Mouse (Mus musculus): ENCODE data around the gene Nme7. TPM values are rescaled to one million over a fixed set of nuclear protein-coding genes. Genes with fewer than 3 reads are reported as not detected.

Gene Nme7
- polyA plus RNA-seq, 2 experiments from 2014 or later, result 12.4 to 19.6 TPM

DNA sequence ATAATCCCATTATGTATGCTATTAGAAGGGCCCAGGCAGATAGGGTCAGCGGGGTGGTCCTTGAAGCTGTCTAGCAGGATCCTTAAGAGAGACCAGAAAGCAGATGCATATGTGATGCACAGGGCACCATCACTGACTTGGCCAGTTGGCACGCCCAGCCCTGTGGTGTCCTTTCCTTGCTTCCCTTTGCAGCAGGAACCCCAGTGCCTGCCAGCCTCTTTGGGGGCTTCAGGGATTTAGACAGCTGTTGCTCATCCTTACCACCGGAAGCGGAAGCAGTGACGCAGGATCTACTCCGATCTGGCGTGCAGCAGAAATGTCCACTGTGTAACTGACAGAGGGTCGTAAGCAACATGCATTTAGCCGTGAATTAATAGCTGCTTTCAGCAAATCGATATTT, 163.5 kb downstream of the Nme7 start:
- no peak for ATAC-seq

DNA sequence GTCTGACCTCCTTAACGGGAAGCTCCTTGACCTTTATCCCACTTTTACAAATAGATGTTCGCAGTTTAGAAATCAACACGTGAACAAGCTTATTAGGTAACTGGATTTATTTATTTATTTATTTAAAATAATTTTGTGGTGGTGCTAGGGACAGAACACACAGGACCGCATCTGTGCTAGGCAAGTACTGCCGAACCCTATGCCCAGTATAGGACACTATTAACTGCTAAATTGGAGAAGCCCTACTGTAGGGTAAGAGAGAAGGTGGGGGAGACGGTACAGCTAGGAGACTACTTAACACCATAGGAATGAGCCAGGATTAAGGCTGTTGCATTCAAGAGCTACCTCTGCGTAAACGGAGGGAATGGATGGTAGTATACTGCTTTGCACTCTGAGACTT, 164.4 kb downstream of the Nme7 start:
- no peak for ATAC-seq

DNA sequence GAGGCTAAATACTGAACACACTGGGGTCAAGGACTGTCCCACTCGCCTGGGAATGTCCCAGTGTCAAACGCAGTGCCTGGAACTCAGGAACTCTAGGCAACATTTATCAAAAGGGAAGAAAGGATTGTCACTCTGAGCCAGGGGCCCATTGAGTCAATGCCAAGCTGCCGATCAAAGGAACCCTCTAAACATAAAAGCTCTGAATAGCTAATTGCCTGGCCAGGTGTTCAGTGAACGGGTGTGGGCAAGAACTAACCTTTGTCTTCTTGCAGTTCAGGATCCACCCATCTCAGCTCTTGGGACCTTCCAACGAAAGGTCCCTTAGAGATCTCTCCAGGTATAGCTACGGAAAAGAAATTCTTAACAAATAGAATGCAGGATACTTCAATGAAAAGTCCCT, 167.1 kb downstream of the Nme7 start:
- no peak for ATAC-seq

DNA sequence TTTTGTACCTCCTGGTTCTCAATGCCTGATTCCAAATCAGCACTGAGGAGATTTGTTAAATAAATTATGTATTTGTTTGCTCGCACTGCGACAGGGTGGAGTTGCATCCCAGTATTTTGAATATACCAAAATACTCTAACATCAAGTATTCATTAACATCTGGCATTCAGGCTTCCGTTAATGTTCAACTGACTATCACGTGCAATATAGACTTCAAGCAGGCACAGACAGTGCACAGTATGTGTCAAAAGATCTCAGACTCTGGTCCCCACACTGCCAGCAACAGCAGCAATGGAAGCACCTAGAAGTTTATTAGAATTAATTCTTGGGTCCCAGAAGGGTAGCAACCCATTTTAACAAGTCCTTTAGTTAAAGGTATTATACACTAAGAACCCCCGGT, 167.7 kb downstream of the Nme7 start:
- no peak for ATAC-seq

DNA sequence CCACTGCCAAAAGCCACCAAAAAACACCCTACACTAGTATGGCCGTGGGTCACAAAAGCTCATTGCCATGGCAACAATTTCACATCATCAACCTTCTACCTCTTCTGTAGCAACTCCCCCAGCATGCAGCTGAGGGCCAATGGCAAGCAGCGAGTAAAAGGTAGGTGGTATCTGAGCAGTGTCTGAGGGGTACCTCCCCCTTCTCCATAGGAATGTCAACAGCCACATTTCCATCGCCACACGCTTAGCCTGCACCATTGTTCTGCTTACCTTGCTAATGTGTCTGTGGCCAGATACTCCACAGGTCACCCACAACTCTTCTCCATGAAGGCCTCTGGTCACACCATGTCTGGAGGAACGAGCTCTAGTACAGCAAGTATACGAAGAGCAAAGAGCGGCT, 169.5 kb downstream of the Nme7 start:
- ATAC-seq, result no peak

DNA sequence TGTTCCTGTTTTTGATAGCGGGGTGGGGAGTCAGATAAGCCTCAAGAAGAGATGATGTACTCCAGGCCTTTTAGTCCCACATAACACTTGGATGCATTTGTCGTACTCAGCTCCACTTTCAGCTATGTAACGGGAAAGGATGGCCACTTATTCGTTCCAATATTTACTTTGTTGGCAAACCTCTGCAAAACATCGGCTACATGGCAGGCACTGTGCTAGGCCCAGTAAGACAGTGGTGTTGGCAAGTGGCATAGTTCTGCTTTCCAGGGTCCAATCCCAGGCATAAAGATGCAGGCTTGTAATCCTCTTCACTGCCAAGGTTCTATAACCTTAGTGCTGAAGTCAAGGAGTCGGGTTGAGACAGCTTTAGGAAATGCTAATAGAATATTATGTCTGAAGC, 170.4 kb downstream of the Nme7 start:
- ATAC-seq, result no peak

DNA sequence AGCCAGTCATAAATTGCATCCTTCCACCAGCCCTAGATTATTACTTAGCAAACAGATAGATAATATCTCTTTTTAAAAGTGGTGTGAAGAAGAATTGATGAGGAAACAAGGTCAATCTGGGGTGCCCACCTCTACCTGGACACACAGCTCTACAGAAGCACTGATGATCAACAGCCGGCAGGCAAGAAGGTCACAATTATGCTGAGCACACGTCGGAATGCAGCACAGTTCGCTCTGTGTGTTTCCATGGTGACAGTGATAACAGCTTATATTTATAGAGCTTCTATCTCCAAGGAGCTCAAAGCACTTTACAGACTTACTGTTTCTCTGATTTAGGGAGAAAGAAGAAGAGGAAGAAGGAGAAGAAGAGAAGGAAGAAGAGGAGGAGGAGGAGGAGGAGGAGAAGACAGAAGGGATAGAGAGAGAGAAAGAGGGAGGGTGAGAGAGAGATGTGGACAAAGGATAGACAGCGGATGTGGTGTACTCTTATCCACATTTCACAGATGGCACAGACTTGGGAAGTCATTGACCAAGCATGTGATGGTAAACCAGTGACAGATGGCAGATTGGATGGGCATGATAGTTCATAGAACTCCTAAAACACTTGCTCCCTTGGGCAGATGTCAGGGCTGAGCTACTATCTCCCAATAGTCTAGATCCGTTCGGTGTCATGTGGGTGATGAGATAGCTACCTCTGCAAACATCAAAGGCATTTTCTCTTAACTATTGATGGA, 171.0 kb downstream of the Nme7 start:
- no peak for ATAC-seq

DNA sequence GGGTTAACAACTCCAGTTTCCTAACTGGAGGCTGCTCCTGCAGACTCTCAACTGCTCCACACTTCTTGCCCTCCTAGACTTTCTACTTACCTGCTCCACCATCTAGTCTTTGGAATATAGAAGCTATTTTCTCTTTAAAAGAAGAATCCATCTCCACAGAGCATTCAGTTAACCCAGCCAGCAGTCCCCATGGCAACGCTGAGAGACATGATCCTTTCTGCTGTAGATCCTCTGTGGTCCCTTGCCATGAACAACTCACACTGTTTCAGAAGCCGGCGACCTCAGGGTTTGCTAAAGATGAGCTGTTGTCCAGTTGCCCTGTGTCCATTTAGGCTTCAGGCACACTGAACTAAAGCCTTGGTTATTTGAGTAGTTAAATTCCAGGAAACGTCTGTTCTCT, 172.0 kb downstream of the Nme7 start:
- no peak for ATAC-seq

DNA sequence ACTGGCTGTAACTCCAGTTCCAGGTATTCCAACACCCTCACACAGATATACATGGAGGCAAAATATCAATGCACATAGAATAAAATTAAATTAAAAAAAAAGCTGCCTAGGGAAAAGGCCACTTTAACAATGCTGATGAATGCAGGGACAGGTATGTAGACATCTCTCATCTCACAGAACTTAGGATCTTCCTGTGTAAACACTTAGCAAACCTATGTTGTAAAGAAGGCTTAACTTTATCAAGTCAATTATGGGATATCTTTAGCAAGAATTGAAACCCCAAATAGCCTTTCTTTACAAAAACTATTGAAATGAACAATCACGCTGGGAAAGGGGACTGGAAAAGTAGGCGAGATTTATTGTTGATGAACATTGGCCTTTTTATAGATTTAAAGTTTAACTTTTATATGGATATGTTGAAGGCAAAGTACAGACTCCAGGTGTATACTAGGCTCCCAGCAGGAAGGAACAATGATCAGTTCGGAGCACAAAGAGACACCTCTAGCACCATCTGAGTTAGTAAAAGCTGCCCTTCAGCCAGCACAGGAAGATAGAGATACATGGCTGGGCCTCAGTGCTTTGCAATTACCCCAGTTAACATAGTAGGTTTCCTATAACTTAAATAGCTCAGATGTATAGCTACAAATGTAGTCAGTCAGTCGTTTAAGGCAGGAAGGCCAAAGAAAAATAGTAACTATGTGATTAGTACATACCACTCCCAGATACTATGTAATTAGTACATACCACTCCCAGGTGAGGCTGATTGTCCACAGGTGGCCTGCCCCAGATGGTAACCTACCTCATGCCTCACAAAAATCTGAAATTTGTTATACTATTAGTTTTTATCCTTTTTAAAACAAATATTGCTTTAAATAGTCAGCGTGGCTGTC, 177.1 kb downstream of the Nme7 start:
- ATAC-seq, result no peak

DNA sequence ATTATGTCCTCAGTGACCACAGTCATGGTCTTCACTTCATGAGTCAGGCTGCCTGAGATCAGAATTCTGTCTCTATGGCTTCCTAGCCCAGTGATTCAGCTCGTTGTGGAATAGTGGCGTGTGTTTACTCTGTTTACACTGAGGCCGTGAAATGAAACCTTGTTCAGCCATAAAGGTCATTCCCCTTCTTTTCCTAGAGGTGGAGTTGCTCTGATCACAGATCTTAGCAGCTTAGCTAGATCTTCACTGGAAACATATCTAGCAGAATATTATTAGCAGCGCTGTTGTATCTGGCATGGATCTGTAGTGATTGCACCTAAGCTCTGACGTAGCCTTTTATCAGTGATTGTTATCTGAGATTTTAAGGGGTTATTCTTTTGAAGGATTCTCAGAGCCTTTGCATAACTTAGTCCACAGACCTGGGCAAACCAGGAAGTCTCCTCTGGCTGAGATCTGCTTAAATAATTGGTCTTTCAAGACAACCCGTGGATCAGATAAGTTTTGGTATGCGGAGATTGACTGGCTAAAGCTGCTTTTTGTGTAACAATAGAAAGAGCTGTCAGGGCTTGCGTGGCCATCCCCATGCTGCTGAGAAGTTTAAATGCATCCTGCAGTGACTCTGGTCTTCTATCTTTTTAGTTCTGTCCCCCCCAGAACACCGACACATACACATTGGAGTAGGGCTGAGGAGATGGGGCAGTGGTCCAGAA, 177.9 kb downstream of the Nme7 start:
- ATAC-seq, result no peak

DNA sequence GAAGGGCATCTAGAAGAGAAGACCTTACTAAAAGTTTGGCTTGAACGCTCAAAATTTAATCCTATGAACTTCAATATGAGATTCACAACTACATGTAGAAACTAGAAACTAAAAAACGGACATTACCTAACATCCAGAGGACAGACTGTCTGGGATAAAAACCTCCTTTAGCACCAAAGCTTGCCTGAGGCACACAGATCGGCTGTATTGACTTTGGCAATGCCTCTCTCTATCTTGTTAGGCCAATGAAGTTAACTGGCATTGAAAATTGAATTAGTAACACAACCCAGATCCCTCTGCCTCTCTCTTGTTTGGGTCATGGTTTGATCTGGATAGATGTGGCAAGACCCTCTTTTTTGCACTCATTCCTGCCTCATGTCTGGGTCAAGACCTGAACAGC, 178.9 kb downstream of the Nme7 start:
- ATAC-seq, result no peak

DNA sequence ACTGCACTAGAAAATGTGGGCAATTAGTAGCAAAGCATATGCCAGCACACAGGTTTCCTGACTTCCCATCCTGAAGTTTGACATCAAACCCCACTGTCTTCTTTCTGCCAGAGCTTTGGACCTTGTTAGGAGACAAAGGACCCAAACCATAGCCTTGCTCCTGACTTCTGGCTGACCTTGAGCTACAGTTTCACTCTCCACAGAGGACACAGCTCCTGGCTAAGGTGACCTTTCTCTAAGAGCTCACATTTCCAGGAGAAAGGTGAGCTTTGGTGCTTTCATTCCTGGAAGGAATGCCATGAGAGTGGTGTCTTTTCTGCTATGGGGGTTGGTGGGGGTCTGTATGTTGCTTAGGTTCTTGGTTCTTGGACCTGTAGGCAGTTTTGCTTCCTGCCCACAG, 179.8 kb downstream of the Nme7 start:
- ATAC-seq, result no peak

Other genes with a start within 250 kb of the Nme7 start
- 100 to 1,000 TPM; 486 to 518 TPM for gene Sell, start 242.1 kb upstream of the Nme7 start, polyA plus RNA-seq (2017; shearing (Covaris generic))
- gene Selp, start 188.9 kb upstream of the Nme7 start, polyA plus RNA-seq (2017; shearing (Covaris generic)), result 1 to 10 TPM; 1.9 to 4.3 TPM
- gene F5, start 152.3 kb upstream of the Nme7 start, polyA plus RNA-seq (2017; shearing (Covaris generic)), result not detected
- 1 to 10 TPM; 2.1 to 2.7 TPM for gene Slc19a2, start 55.1 kb upstream of the Nme7 start, polyA plus RNA-seq (2017; shearing (Covaris generic))
- gene Ccdc181, start 28.5 kb upstream of the Nme7 start, polyA plus RNA-seq (2017; shearing (Covaris generic)), result 10 to 100 TPM in 1 of 2 experiments, 1 to 10 TPM in 1; 9.9 to 10.8 TPM
- 10 to 100 TPM; 17.9 to 21.2 TPM for gene Blzf1, start 3.4 kb downstream of the Nme7 start, polyA plus RNA-seq (2017; shearing (Covaris generic))
- 1 to 10 TPM; 1.7 to 2.2 TPM for gene Atp1b1, start 154.2 kb downstream of the Nme7 start, polyA plus RNA-seq (2017; shearing (Covaris generic))